Mouse (Mus musculus): ENCODE measurements at regions not wholly inside any gene's neighbourhood (a gene's known extent, or its start where the extent isn't known, plus 50 kb on each side); places are given as distances from the start of the nearest gene placed in this dataset.
"Not testable (repeated sequence)": the region's sequence is repeated elsewhere in the genome, so short reads cannot be mapped to it uniquely, and the experiment has no call there.

DNA sequence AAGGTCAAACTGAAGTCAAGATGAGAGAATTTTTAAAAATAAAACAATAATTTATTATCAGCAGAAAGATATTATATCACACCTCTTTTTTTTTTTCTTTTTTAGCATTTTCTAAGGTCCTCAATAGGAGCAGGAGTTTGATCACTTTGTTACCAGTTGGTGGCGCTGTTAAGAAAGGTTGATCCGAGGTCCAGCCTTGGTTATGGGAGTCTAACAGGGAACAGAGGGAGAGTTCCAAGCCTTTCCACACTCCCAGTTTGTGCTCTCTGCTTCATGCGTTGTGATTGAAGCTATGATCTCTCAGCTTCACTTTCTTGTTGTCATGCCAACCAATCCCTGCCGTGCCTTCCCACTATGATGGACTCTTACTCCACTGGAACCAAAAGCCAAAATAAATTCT is 83.8 kb downstream of the Fam174a start:
- DNase-seq (ENCODE audit: low spot score in 2 of 2) = no peak

DNA sequence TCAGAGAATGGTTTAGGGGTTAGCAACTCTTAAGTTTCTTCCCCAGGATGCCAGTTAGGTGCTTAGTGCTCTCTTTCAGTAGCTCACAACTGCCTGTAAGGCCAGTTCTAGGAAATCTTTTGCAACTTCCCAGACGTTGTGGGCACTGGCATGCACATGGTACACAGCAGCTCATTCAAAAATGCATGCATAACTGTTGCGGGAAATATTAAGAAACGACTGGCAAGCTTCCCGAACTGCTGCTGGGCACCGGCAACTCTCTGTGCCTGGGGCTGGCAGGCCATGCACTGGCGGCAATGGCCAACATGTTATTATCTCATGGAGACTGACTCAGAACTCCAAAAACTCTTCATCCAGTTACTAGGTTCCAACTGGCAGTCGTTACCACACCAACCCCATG is 86.3 kb downstream of the Fam174a start:
- DNase-seq (ENCODE audit: low spot score in 2 of 2) = no peak

DNA sequence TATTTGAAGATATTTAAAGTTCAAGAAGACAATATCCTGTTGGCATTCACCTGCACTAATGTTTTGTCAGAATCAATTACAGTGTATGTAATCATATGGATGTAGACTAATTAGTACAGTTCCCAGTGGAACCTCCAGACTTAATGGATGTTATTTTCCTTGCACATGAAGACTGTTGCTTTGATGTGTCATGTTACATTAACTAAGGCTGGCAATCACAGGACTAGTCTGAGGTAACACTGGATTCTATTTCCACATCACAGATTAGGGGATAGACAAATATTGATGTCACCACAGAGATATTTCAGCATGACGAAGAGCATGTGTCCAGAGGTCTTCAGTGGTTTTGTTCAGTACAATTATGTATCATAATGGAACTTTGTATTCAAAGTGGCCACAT is 108.8 kb downstream of the Fam174a start:
- DNase-seq (ENCODE audit: low spot score in 2 of 2) = no peak

DNA sequence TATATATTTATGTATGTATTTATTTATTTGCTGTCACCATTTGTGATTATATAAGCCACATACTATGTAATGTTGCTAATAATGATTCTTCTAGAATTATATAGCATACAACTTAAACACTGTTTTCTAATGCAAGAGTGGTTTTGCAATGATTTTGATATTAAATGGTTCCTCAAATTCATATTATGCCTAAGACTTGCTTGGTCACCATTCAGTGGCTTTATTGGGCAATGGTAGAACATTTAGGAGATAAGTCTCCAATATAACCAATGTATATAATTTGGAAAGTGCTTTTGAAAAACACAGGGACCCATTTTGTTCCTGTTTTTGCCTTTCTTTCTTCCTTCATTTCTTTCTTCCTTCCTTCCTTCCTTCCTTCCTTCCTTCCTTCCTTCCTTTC is 112.0 kb downstream of the Fam174a start:
- no peak for DNase-seq (ENCODE audit: low spot score in 2 of 2)

GRCm38 (mm10) chr1:95437155-95437554 is 123.7 kb downstream of the Fam174a start:
- no peak for DNase-seq (ENCODE audit: low spot score in 2 of 2)

GRCm38 (mm10) chr1:95445541-95445940 is 132.1 kb downstream of the Fam174a start:
- no peak for DNase-seq (ENCODE audit: low spot score in 2 of 2)

- DNase-seq (ENCODE audit: low spot score in 2 of 2) = no peak
These were observed 135.6 kb downstream of the Fam174a start for GRCm38 (mm10) chr1:95448962-95449558.

DNA sequence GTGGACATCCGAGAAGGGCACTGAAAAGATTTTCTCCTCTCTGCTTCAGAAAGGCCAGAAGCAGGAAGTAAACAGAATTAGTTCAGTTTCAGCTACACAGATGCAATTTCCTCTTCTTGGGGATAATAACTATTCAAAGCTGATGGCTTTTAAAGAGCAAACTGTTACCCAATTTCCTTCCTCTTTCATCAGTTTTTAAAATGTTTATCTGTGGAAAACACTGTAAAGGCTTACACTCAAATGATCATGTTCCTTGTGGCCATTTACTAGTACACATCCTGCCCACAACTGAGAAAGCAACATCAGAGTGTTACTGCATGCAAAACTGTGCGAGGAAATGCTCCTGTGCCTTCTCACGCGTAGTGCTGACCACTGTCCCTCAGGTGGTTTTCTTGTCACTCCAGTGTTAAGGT is 137.5 kb downstream of the Fam174a start:
- no peak for DNase-seq (ENCODE audit: low spot score in 2 of 2)

DNA sequence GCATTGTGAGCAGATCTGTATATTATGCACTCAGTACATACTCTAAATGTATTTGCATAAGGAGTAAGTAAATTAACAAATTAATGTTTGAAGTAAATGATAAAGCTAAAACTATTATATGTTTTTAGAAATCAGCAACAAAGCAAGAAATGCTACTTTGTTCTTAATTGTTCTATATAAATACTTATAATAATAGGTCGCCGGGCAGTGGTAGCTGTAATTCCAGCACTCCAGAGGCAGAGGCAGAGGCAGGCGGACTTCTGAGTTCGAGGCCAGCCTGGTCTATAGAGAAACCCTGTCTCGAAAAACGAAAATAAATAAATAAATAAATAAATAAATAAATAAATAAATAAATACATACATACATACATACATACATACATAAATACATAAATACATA is 138.3 kb downstream of the Fam174a start:
- peak; percentile 28 to 54 for DNase-seq (ENCODE audit: low spot score in 2 of 2)

DNA sequence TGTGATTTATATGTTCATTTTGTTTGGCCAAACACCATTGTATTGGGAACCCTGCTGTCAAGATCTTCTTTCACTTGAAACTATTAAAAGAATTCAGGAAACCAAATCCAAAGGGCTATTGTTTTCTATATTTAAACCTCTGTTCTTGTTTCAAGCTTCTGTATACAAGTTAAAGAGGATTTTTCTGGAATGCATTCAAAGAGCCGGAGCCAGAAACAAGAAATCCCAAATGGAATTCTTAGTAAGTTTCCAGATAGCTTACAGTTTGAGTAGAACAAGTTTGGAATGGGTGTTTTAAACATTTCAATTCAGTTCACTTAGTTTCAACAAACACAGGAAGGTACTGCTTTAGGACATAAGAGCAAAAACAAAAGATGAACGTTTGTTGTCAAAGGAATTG is 140.8 kb downstream of the Fam174a start:
- no peak for DNase-seq (ENCODE audit: low spot score in 2 of 2)

DNA sequence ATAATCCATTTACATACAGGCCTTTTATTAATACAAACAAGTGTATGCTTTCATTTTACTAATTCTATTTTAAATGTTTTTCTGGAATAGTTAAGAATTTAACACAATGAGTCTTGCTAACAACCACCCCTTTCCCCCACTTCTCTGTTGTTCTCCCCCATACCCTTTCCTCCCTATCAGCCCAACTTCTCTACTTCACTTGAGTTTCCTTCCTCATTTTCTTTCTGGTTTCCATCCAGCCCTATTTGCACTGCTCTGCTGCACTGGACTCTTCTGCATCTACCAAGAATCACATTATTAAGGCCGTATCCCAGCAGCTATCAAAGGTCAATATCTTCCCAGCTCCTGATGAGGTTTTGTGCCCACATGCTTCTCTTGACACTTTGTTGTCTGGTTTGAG is 145.9 kb downstream of the Fam174a start:
- DNase-seq (ENCODE audit: low spot score in 2 of 2) = no peak

- DNase-seq (ENCODE audit: low spot score in 2 of 2) = no peak
These were observed 154.7 kb downstream of the Fam174a start for GRCm38 (mm10) chr1:95468095-95468494.

GRCm38 (mm10) chr1:95468772-95469171 is 155.3 kb downstream of the Fam174a start:
- no peak for DNase-seq (ENCODE audit: low spot score in 2 of 2)

DNA sequence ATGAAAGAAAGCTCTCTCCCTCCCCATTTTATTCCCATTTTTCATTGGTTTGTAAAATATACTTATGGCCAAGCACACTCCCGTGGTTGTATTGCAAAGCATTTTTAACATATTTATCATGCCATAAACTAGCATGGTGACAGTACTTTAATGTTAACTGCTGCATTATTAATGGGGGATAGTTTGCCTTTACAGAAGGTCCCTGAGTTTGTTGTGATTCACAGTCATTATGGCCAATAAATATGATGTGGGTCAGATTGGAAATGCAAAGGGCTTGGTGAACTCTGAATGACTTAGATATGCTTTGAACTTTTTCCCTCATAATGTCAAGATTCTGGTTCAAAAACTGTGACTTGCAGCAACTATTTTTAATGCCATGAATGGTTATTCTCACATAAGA is 157.1 kb downstream of the Fam174a start:
- no peak for DNase-seq (ENCODE audit: low spot score in 2 of 2)

- DNase-seq (ENCODE audit: low spot score in 2 of 2) = no peak
These were observed 174.4 kb downstream of the St8sia4 start for GRCm38 (mm10) chr1:95493004-95493403.

GRCm38 (mm10) chr1:95500671-95501070 is 166.7 kb downstream of the St8sia4 start:
- not testable (repeated sequence) for DNase-seq (ENCODE audit: low spot score in 2 of 2)

GRCm38 (mm10) chr1:95508718-95509117 is 158.7 kb downstream of the St8sia4 start:
- no peak for DNase-seq (ENCODE audit: low spot score in 2 of 2)

GRCm38 (mm10) chr1:95528726-95529125 is 138.6 kb downstream of the St8sia4 start:
- no peak for DNase-seq (ENCODE audit: low spot score in 2 of 2)

GRCm38 (mm10) chr1:95531017-95531416 is 136.4 kb downstream of the St8sia4 start:
- no peak for DNase-seq (ENCODE audit: low spot score in 2 of 2)

All from left cerebral cortex, adult 9 months (tissue).